Mouse (Mus musculus): ENCODE data around the gene Mesp2.

DNA sequence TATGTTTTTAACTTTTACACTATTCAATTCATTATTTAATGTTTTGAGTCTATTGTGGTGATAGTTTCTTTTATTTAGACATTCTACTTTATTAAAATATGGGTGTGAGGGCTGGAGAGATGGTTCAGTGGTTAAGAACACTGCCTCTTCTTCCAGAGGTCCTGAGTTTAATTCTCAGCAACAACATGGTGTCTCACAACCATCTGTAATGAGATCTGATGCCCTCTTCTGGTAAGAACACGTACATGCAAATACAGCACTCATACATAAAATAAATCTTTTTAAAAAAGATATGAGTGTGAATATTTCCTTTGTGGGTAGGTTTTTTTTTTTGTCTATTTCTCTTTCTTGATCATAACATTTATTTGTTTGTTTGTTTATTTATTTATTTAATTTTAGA, 44.5 kb upstream of the Mesp2 start:
- TF ChIP-seq CTCF (IDR thresholded peaks at IDR 0.05; ENCODE audit: low read depth, low read length) (no peak), POLR2A (IDR thresholded peaks at IDR 0.05; ENCODE audit: borderline replicate concordance, low read depth, low read length) (no peak)

Measured in bone marrow macrophage, adult 2 months (primary cell).